Mouse (Mus musculus): Measurements from ENCODE around the gene Alb. TPM values are rescaled to one million over a fixed set of nuclear protein-coding genes. Genes with fewer than 3 reads are reported as not detected.

Gene Alb
- 23.6 and 39.8 TPM in 2 replicates for polyA plus RNA-seq (2015; fragmentation: Nextera tagmentation; extraction: Ambion mirVana)

DNA sequence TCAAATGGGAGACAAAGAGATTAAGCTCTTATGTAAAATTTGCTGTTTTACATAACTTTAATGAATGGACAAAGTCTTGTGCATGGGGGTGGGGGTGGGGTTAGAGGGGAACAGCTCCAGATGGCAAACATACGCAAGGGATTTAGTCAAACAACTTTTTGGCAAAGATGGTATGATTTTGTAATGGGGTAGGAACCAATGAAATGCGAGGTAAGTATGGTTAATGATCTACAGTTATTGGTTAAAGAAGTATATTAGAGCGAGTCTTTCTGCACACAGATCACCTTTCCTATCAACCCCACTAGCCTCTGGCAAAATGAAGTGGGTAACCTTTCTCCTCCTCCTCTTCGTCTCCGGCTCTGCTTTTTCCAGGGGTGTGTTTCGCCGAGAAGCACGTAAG is at the start of gene Alb:
TSS of gene Alb (plus strand) at position 279 of the 400 bp plus-strand sequence.
- no peak within 1 kb of the TSS for H3K9ac ChIP-seq (ENCODE audit: low read length)
- WGBS, result 81% methylated on average over 8 of the region's 8 CpGs
- no peak for ATAC-seq (ENCODE audit: low FRiP score, low TSS enrichment)
- H3K4me3 ChIP-seq (ENCODE audit: low read depth, low read length), result no peak within 1 kb of the TSS
- no peaks in the 10 kb centered on the region for H3K9me3 ChIP-seq (ENCODE audit: control insufficient read depth, low read length)
- DNase-seq (ENCODE audit: low spot score), result no peak
- H3K27me3 ChIP-seq (ENCODE audit: control insufficient read depth, insufficient read depth, low read length), result no peaks in the 10 kb centered on the region
- H3K27ac ChIP-seq (replicated peaks), result no peak within 1 kb of the TSS
- H3K36me3 ChIP-seq (ENCODE audit: control insufficient read depth, insufficient read depth, low read length), result no peaks in the 10 kb centered on the region
- no peaks in the 10 kb centered on the region for H3K4me1 ChIP-seq (replicated peaks; ENCODE audit: control insufficient read depth, insufficient read depth)
- no peak within 1 kb of the TSS for H3K4me2 ChIP-seq (replicated peaks; ENCODE audit: low read depth)
- TF ChIP-seq EP300 (optimal IDR thresholded peaks at IDR 0.05) (no peak), CTCF (IDR thresholded peaks at IDR 0.05; ENCODE audit: low read depth) (no peak)

DNA sequence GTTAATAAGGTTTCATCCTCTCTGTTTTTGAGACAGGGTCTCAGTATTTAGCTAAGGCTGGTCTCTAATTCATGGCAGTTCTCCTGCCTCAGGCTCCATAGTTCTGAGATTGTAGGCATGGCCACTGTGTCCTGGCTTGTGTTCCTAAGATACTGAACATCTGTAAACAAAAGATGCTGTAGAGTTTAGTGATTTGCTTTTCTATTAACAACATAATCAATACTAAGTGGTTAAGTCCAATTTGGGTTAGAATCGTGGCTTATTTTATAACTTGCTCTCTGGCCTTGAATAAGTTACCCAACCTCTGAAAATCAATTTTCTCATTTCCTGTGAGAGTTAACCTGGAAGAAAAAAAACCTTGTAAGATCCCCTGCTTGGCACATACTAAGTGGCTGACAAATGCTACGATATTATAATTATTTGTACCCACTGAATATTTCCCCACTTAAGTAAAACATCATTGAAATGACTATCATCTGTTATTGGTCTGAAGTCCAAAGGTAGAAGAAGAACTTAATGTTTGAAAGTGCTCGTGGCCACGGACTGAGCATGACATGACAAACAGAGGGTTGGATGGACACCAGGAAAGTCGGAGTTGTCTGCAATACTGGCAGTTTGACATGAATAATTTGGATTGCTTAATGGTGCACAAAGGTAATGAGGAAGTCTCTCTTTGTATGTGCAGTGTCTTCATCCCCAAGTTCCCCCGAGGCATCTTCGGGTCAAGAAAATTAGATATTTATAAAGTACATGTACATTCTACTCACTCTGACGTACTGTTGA is 46.4 kb upstream of the Alb start:
- Histone ChIP-seq H3K4me2 (replicated peaks; ENCODE audit: low read depth) (no peak overlapping the region), H3K9ac (ENCODE audit: low read length) (no peak overlapping the region), H3K27ac (replicated peaks) (no peak overlapping the region), H3K4me1 (replicated peaks; ENCODE audit: control insufficient read depth, insufficient read depth) (no peaks in the 10 kb centered on the region), H3K4me3 (ENCODE audit: low read depth, low read length) (no peak overlapping the region), H3K36me3 (ENCODE audit: control insufficient read depth, insufficient read depth, low read length) (no peaks in the 10 kb centered on the region), H3K27me3 (ENCODE audit: control insufficient read depth, insufficient read depth, low read length) (no peaks in the 10 kb centered on the region), H3K9me3 (ENCODE audit: control insufficient read depth, low read length) (no peaks in the 10 kb centered on the region)
- TF ChIP-seq CTCF (IDR thresholded peaks at IDR 0.05; ENCODE audit: low read depth), result no peak
- TF ChIP-seq EP300 (optimal IDR thresholded peaks at IDR 0.05), result no peak
- no peak for DNase-seq (ENCODE audit: low spot score)
- WGBS, result 59% methylated on average over 8 of the region's 8 CpGs
- ATAC-seq (ENCODE audit: low FRiP score, low TSS enrichment), result no peak

DNA sequence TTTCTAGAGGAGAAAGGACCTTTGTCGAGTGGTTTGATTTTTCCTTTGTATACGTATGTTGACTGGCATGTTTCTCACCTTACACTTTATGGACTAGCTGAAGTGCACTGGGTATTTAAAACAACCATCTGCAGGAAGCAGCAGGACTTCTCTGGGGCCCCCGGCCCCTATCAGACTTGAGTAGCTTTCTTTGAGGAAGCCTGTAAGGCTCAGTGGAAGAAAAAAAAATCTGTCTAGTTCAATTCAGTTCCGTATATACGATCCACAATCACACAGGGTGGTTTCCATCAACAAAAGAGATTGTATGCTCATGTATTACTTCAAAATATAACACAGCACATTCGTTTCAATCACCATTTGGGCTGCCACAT is 45.8 kb upstream of the Alb start:
- WGBS, result 19% methylated on average over 6 of the region's 6 CpGs

DNA sequence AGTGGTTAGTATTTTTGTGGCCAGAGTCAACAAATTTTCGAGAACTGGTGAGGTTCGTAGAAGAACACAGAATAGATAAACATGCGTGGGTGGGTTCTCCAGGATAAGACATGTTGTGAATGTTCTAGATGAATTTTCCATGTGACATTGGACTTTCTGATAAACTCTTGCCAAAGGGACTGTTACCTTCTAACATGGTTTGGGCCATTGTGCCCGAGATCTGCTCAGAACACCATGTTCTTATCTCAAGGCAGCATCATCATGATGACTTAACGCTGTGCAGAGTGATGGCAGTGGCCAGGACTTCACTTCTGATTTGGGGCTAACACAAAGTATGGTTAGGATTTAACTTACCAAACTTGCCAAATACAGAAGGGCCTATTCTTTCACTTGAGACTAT is 36.1 kb upstream of the Alb start:
- ATAC-seq (ENCODE audit: low FRiP score, low TSS enrichment), result no peak
- WGBS, result 75% methylated on average over 5 of the region's 5 CpGs
- no peaks in the 10 kb centered on the region for H3K4me1 ChIP-seq (replicated peaks; ENCODE audit: control insufficient read depth, insufficient read depth)
- H3K27me3 ChIP-seq (ENCODE audit: control insufficient read depth, insufficient read depth, low read length), result no peaks in the 10 kb centered on the region
- TF ChIP-seq EP300 (optimal IDR thresholded peaks at IDR 0.05) (no peak), CTCF (IDR thresholded peaks at IDR 0.05; ENCODE audit: low read depth) (no peak)
- no peaks in the 10 kb centered on the region for H3K36me3 ChIP-seq (ENCODE audit: control insufficient read depth, insufficient read depth, low read length)
- no peaks in the 10 kb centered on the region for H3K9me3 ChIP-seq (ENCODE audit: control insufficient read depth, low read length)
- H3K4me3 ChIP-seq (ENCODE audit: low read depth, low read length), result no peak overlapping the region
- H3K27ac ChIP-seq (replicated peaks), result no peak overlapping the region
- H3K4me2 ChIP-seq (replicated peaks; ENCODE audit: low read depth), result no peak overlapping the region
- H3K9ac ChIP-seq (ENCODE audit: low read length), result no peak overlapping the region
- DNase-seq (ENCODE audit: low spot score), result no peak

More for the DNA sequence above, 45.8 kb upstream of the Alb start:
- Histone ChIP-seq H3K4me1 (replicated peaks; ENCODE audit: control insufficient read depth, insufficient read depth) (no peaks in the 10 kb centered on the region), H3K27ac (replicated peaks) (no peak overlapping the region), H3K36me3 (ENCODE audit: control insufficient read depth, insufficient read depth, low read length) (no peaks in the 10 kb centered on the region), H3K4me3 (ENCODE audit: low read depth, low read length) (no peak overlapping the region), H3K9ac (ENCODE audit: low read length) (no peak overlapping the region), H3K9me3 (ENCODE audit: control insufficient read depth, low read length) (no peaks in the 10 kb centered on the region), H3K27me3 (ENCODE audit: control insufficient read depth, insufficient read depth, low read length) (no peaks in the 10 kb centered on the region), H3K4me2 (replicated peaks; ENCODE audit: low read depth) (no peak overlapping the region)
- DNase-seq (ENCODE audit: low spot score) (no peak), ATAC-seq (ENCODE audit: low FRiP score, low TSS enrichment) (no peak)
- TF ChIP-seq EP300 (optimal IDR thresholded peaks at IDR 0.05) (no peak), CTCF (IDR thresholded peaks at IDR 0.05; ENCODE audit: low read depth) (no peak)

DNA sequence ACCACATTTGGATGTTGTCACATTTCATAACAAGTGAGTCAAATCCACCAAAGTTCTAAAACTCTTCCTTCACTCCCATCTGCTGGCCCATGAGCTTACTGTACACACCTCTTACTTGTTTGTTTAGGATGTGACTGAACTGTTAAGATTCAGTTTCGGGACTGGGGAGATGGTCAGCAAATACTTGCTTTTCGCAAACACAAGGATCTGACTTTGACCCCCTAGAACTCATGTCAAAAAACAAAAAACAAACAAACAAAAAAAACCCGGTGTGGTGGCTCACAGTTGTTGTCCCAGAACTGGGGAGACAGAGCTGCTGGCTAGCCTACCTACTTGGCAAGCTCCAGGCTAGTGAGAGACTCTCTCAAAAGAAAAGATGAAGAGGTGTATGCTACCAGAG is 35.5 kb upstream of the Alb start:
- TF ChIP-seq CTCF (IDR thresholded peaks at IDR 0.05; ENCODE audit: low read depth) (no peak), EP300 (optimal IDR thresholded peaks at IDR 0.05) (no peak)
- no peak overlapping the region for H3K27ac ChIP-seq (replicated peaks)
- H3K9me3 ChIP-seq (ENCODE audit: control insufficient read depth, low read length), result no peaks in the 10 kb centered on the region
- no peak overlapping the region for H3K9ac ChIP-seq (ENCODE audit: low read length)
- H3K4me3 ChIP-seq (ENCODE audit: low read depth, low read length), result no peak overlapping the region
- DNase-seq (ENCODE audit: low spot score) (no peak), ATAC-seq (ENCODE audit: low FRiP score, low TSS enrichment) (no peak)
- WGBS, result 65% methylated on average over 3 of the region's 3 CpGs
- no peaks in the 10 kb centered on the region for H3K36me3 ChIP-seq (ENCODE audit: control insufficient read depth, insufficient read depth, low read length)
- no peaks in the 10 kb centered on the region for H3K27me3 ChIP-seq (ENCODE audit: control insufficient read depth, insufficient read depth, low read length)
- no peak overlapping the region for H3K4me2 ChIP-seq (replicated peaks; ENCODE audit: low read depth)
- H3K4me1 ChIP-seq (replicated peaks; ENCODE audit: control insufficient read depth, insufficient read depth), result no peaks in the 10 kb centered on the region

DNA sequence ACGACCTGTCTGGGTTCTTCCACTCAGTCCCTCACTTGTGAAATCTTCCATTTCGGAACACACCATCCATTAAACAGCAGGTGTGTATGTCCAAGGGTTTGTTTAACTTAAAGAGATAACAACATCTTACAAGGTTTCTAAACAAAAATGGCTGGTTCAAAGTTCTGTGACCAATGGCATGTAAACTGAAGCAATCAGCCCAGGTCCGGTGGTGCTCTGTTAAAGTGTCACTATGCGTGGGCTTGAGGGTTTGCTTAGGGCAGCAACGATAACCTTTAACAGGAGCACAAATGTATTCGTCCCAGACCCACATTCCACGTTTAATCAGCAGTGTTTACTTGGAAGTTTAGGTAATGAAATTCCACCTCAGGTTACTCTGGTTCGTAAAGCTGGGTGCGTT is 29.6 kb upstream of the Alb start:
- WGBS, result 28% methylated on average over 9 of the region's 9 CpGs
- Histone ChIP-seq H3K9me3 (ENCODE audit: control insufficient read depth, low read length) (no peaks in the 10 kb centered on the region), H3K9ac (ENCODE audit: low read length) (no peak overlapping the region), H3K27me3 (ENCODE audit: control insufficient read depth, insufficient read depth, low read length) (no peaks in the 10 kb centered on the region), H3K27ac (replicated peaks) (no peak overlapping the region), H3K4me3 (ENCODE audit: low read depth, low read length) (no peak overlapping the region), H3K4me2 (replicated peaks; ENCODE audit: low read depth) (no peak overlapping the region), H3K36me3 (ENCODE audit: control insufficient read depth, insufficient read depth, low read length) (no peaks in the 10 kb centered on the region), H3K4me1 (replicated peaks; ENCODE audit: control insufficient read depth, insufficient read depth) (no peaks in the 10 kb centered on the region)
- ATAC-seq (ENCODE audit: low FRiP score, low TSS enrichment) (no peak), DNase-seq (ENCODE audit: low spot score) (no peak)
- TF ChIP-seq CTCF (IDR thresholded peaks at IDR 0.05; ENCODE audit: low read depth) (no peak), EP300 (optimal IDR thresholded peaks at IDR 0.05) (no peak)

All from stomach, postnatal 0 days (tissue).